Mouse (Mus musculus): Measurements from ENCODE around the gene Gng2. TPM values are rescaled to one million over a fixed set of nuclear protein-coding genes. Genes with fewer than 3 reads are reported as not detected.
"Not testable (repeated sequence)": the region's sequence is repeated elsewhere in the genome, so short reads cannot be mapped to it uniquely, and the experiment has no call there.

Gene Gng2
- total and polyA plus RNA-seq, 3 experiments: 3.3 to 17.2 TPM; not detected in 1

- no peaks in the 10 kb centered on the region for H3K9me3 ChIP-seq (replicated peaks; ENCODE audit: insufficient read depth, low read length)
- no peak overlapping the region for H3K4me3 ChIP-seq (ENCODE audit: control insufficient read depth in 1 of 2, insufficient read depth in 1 of 2, low read depth in 2 of 2, low read length in 2 of 2)
- no peaks in the 10 kb centered on the region for H3K27me3 ChIP-seq (ENCODE audit: control insufficient read depth in 1 of 2, insufficient read depth in 2 of 2, low read length in 2 of 2)
- DNase-seq (ENCODE audit: low read depth, low spot score): no peak
- H3K79me2 ChIP-seq (ENCODE audit: control insufficient read depth, insufficient read depth, low read length, poor library complexity): no peaks in the 10 kb centered on the region
- H3K27ac ChIP-seq (ENCODE audit: control insufficient read depth, low read depth, low read length): no peak overlapping the region
- H3K4me1 ChIP-seq (ENCODE audit: control insufficient read depth in 1 of 2, insufficient read depth in 2 of 2, low read length in 2 of 2): no peaks in the 10 kb centered on the region
- H3K36me3 ChIP-seq (ENCODE audit: control insufficient read depth in 1 of 2, insufficient read depth in 2 of 2, low read length in 2 of 2): no peaks in the 10 kb centered on the region
- no peak overlapping the region for H3K9ac ChIP-seq (ENCODE audit: control insufficient read depth, low read depth, low read length, poor library complexity, severe bottlenecking)
- no peak for TF ChIP-seq GATA1 (IDR thresholded peaks at IDR 0.05; ENCODE audit: low read depth, low read length)
- no peak for TF ChIP-seq MYC (IDR thresholded peaks at IDR 0.05; ENCODE audit: low read depth, low read length)
- no peak for TF ChIP-seq HCFC1 (IDR thresholded peaks at IDR 0.05; ENCODE audit: low read depth, low read length)
- TF ChIP-seq SIN3A (IDR thresholded peaks at IDR 0.05; ENCODE audit: low read length): no peak
- no peak for TF ChIP-seq RAD21 (IDR thresholded peaks at IDR 0.05; ENCODE audit: low read depth, low read length)
- no peak for TF ChIP-seq JUND (IDR thresholded peaks at IDR 0.05; ENCODE audit: low read depth, low read length)
- TF ChIP-seq RCOR1 (IDR thresholded peaks at IDR 0.05; ENCODE audit: low read depth, low read length): no peak
- no peak for TF ChIP-seq TCF12 (IDR thresholded peaks at IDR 0.05; ENCODE audit: low read depth, low read length)
- no peak for TF ChIP-seq MYB (IDR thresholded peaks at IDR 0.05; ENCODE audit: low read depth, low read length)
- TF ChIP-seq USF1 (IDR thresholded peaks at IDR 0.05; ENCODE audit: low read depth, low read length): no peak
- TF ChIP-seq EP300 (IDR thresholded peaks at IDR 0.05; ENCODE audit: low read depth in 1 of 2, low read length in 2 of 2): no peak
- no peak for TF ChIP-seq ZC3H11A (IDR thresholded peaks at IDR 0.05; ENCODE audit: low read depth, low read length)
- TF ChIP-seq ZKSCAN1 (IDR thresholded peaks at IDR 0.05; ENCODE audit: low read depth, low read length): no peak
- TF ChIP-seq ZMIZ1 (IDR thresholded peaks at IDR 0.05; ENCODE audit: low read depth, low read length): no peak
- no peak for TF ChIP-seq MAZ (IDR thresholded peaks at IDR 0.05; ENCODE audit: low read depth, low read length)
- TF ChIP-seq CTCF (IDR thresholded peaks at IDR 0.05 in 2 of 3, conservative IDR thresholded peaks at IDR 0.05 in 1 of 3; ENCODE audit: control insufficient read depth in 1 of 3, insufficient read depth in 1 of 3, low read depth in 2 of 3, low read length in 3 of 3, poor library complexity in 1 of 3, severe bottlenecking in 1 of 3): no peak
- TF ChIP-seq MXI1 (IDR thresholded peaks at IDR 0.05; ENCODE audit: low read depth, low read length): no peak
Measured at GRCm38 (mm10) chr14:19874201-19874807, 103.1 kb downstream of the Gng2 start.

- Histone ChIP-seq H3K27me3 (ENCODE audit: control insufficient read depth in 1 of 2, insufficient read depth in 2 of 2, low read length in 2 of 2) (no peaks in the 10 kb centered on the region), H3K4me3 (ENCODE audit: control insufficient read depth in 1 of 2, insufficient read depth in 1 of 2, low read depth in 2 of 2, low read length in 2 of 2) (no peak overlapping the region), H3K79me2 (ENCODE audit: control insufficient read depth, insufficient read depth, low read length, poor library complexity) (no peaks in the 10 kb centered on the region), H3K27ac (ENCODE audit: control insufficient read depth, low read depth, low read length) (no peak overlapping the region), H3K4me1 (ENCODE audit: control insufficient read depth in 1 of 2, insufficient read depth in 2 of 2, low read length in 2 of 2) (no peaks in the 10 kb centered on the region), H3K9me3 (replicated peaks; ENCODE audit: insufficient read depth, low read length) (no peaks in the 10 kb centered on the region), H3K36me3 (ENCODE audit: control insufficient read depth in 1 of 2, insufficient read depth in 2 of 2, low read length in 2 of 2) (no peaks in the 10 kb centered on the region), H3K9ac (ENCODE audit: control insufficient read depth, low read depth, low read length, poor library complexity, severe bottlenecking) (no peak overlapping the region)
- DNase-seq (ENCODE audit: low read depth, low spot score): no peak
- TF ChIP-seq MAZ (IDR thresholded peaks at IDR 0.05; ENCODE audit: low read depth, low read length) (no peak), ELF1 (IDR thresholded peaks at IDR 0.05; ENCODE audit: low read depth, low read length) (no peak), POLR2AphosphoS2 (IDR thresholded peaks at IDR 0.05; ENCODE audit: low read length) (no peak), ZKSCAN1 (IDR thresholded peaks at IDR 0.05; ENCODE audit: low read depth, low read length) (no peak), RAD21 (IDR thresholded peaks at IDR 0.05; ENCODE audit: low read depth, low read length) (no peak), RCOR1 (IDR thresholded peaks at IDR 0.05; ENCODE audit: low read depth, low read length) (no peak), MXI1 (IDR thresholded peaks at IDR 0.05; ENCODE audit: low read depth, low read length) (no peak), CHD1 (IDR thresholded peaks at IDR 0.05; ENCODE audit: low read depth, low read length) (no peak), MYB (IDR thresholded peaks at IDR 0.05; ENCODE audit: low read depth, low read length) (no peak), ZMIZ1 (IDR thresholded peaks at IDR 0.05; ENCODE audit: low read depth, low read length) (no peak), TAL1 (IDR thresholded peaks at IDR 0.05; ENCODE audit: low read length) (no peak), MAX (IDR thresholded peaks at IDR 0.05; ENCODE audit: low read length) (no peak)
Measured at GRCm38 (mm10) chr14:19867286-19867935, 110.0 kb downstream of the Gng2 start.

DNA sequence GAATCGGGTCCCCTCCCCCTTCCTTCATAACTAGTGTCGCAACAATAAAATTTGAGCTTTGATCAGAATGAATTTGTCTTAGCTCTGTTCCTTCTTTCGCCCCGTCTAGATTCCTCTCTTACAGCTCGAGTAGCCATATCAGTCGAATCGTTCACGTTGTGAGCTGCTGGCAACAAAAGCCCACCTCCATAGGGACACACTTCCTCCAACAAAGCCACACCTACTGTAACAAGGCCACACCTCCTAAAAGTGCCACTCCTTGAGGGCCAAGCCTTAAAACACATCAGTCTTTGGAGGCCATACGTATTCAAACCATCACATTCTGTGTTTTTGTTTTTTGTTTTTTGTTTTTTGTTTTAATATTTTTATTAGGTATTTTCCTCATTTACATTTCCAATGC is 112.3 kb downstream of the Gng2 start:
- not testable (repeated sequence) for H3K79me2 ChIP-seq (ENCODE audit: control insufficient read depth, insufficient read depth, low read length, poor library complexity); H3K36me3 ChIP-seq (ENCODE audit: control insufficient read depth in 1 of 2, insufficient read depth in 2 of 2, low read length in 2 of 2); H3K4me3 ChIP-seq (ENCODE audit: control insufficient read depth in 1 of 2, insufficient read depth in 1 of 2, low read depth in 2 of 2, low read length in 2 of 2); H3K9me3 ChIP-seq (replicated peaks; ENCODE audit: insufficient read depth, low read length); H3K27ac ChIP-seq (ENCODE audit: control insufficient read depth, low read depth, low read length); H3K9ac ChIP-seq (ENCODE audit: control insufficient read depth, low read depth, low read length, poor library complexity, severe bottlenecking); H3K27me3 ChIP-seq (ENCODE audit: control insufficient read depth in 1 of 2, insufficient read depth in 2 of 2, low read length in 2 of 2); H3K4me1 ChIP-seq (ENCODE audit: control insufficient read depth in 1 of 2, insufficient read depth in 2 of 2, low read length in 2 of 2)
- DNase-seq (ENCODE audit: low read depth, low spot score): peak; percentile 21
